Mouse (Mus musculus) spleen, embryonic (tissue): ENCODE results near the gene Rab1b.

ENCODE experiments used
- CTCF ChIA-PET: fragments of 350-600 bp; sonication (Branson Sonifier 250); formaldehyde crosslinking; loops from one replicate; lab custom pipeline; 2022; lab: Charles Lee

The Rab1b gene

DNA sequence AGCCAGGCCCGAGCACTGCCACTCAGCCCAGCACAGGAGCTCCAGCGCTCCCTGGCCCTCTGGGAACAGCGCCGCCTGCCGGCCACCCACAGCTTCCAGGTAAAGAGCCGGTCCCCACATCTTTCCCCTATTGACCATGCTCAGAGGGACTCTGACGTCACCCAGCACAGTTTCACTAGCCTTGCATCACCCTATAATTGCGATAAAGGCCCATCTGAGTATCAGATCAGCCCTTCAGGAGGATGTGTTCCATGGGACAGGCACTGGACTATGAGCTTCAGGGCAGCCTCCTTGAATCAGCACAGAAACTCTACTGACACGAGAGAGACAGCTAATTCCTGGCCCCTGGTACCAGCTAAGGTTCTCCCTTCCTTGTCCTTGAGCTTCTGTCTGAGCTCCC is 53.0 kb downstream of the Rab1b start:
- CTCF ChIA-PET, result interaction anchor here (1.0 to 1.1 kb wide), 2 partner anchors 13 to 46 kb away, joined by 3 to 4 read pairs; partner anchors contain the start of gene Brms1

DNA sequence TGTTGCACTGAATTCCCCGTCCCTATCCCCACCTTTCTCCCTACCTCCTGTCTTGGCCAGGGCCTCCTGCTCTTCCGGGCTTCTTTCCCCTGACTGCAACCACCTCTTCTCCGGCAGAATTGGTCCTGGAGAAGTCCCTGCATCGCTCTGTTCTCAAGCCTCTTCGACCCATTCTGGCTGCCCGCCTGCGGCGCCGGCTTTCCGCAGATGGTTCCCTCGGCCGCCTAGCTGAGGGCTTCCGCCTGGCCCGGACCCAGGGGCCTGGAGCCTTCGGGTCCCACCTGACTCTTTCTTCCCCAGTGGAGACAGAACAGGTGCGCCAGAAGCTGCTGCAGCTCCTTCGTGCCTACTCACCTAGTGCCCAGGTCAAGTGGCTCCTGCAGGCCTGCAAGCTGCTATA is 54.0 kb downstream of the Rab1b start:
- CTCF ChIA-PET, result no interaction called here

DNA sequence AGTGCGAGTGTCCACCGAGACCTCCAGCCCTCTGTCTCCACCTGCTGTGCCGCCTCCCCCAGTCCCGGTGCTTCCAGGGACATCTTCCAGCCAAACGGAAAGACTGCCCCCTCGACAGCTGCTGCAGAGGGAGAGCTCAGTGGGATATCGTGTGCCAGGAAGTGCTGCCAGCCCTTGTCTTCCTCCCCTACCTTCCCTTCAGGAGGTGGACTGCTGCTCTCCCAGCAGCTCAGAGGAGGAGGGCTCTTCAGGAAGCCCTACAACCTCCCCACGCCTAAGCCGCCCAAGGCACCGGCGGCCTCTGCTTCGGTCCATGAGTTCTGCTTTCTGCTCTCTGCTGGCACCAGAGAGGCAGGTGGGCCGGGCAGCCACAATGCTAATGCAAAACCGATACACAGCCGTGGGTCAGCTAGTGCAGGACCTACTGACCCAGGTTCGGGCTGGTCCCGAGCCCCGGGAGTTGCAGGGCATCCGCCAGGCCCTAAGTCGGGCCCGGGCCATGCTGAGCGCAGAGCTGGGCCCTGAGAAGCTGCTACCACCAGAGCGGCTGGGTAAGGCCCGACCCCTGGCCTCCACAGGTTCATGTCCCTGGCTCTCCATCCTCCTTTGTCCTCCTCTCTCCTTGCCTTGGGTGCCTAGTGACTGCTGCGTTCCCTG is 54.6 kb downstream of the Rab1b start:
- CTCF ChIA-PET, result no interaction called here

DNA sequence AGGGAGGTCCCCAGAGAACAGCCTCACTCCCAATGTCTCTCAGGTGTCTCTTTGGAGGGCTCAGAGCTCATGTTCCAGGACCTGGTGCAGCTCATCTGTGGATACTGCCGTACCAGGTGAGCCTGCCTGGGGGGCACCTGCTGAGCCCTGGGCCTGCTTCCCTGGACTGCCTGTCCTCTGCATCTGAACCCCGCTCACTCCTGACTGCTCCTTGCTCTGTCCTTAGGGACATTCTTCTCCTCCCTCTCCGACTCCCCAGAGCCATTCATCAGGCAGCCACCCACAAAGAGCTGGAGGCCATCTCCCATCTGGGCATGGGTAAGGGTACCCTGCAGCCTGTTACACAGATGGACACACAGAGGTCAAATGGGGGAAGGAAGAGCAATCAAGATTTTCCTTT is 55.4 kb downstream of the Rab1b start:
- CTCF ChIA-PET, result interaction anchor here (0.6 kb wide), 1 partner anchor 550 kb away, joined by 3 read pairs; the partner anchor contains the start of gene Rnaseh2c

DNA sequence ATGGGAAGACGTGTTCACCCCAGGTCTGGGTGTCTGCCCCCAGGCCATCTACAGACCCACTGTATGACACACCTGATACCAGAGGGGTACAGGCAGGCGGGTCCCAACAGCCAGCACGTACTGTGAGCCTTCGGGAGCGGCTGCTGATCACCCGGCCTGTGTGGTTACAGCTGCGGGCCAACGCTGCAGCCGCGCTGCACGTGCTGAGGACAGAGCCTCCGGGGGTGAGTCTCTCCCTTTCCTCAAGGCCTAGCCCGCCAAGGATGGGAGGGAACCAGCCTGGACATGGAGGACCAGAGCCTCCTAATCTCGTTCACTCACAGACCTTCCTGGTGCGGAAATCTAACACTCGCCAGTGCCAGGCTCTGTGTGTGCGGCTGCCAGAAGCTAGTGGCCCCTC is 55.8 kb downstream of the Rab1b start:
- CTCF ChIA-PET, result interaction anchor here (0.6 kb wide), 1 partner anchor 551 kb away, joined by 3 read pairs; the partner anchor contains the start of gene Rnaseh2c

DNA sequence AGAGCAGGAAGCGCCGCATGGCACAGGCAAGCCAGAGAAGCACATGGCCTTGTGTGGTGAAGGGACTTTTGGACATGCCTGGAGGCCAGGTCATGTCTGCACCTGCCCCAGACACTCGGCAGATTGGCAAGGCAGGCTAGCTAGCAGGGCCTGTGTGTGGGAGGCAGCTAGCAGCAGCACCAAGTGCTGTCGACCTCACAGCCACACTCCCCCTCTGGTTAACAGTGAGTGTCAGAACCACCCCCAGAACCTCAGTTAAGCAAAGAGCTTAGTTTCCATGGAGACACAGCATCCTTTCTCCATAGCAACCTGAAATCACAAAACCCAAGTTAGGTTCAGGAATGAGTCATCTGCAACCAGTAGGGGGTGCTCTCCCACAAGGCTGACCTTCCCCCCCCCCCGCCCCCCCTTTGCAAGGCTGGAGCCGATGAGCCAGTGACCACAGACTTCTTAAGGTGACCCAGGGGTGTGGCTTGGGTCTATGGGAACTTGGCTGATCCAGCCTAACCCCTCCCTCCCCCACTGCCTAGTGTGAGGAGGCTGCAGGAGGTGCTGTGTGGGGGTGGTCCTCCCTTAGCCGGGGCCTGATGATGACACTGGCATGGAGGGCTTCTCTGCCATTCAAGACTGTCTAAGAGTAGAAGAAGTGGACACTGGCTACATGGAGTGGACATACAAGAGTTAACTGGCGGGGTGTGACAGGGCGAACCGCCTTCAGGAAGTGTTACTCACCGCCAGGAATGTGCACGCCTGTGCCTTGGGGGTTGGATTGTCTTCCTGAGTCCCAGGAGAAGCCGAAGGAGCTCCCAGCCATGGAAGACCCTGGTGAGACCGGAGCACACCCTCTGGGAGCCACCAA is 56.6 kb downstream of the Rab1b start, which contains the start of gene Rin1:
Gene Rin1 (plus strand): TSS at position 435 of the 859 bp plus-strand sequence.
- CTCF ChIA-PET, result interaction anchor here (0.5 to 0.7 kb wide), 2 partner anchors 18 to 863 kb away, joined by 3 read pairs; partner anchors contain the start of gene Cd248

DNA sequence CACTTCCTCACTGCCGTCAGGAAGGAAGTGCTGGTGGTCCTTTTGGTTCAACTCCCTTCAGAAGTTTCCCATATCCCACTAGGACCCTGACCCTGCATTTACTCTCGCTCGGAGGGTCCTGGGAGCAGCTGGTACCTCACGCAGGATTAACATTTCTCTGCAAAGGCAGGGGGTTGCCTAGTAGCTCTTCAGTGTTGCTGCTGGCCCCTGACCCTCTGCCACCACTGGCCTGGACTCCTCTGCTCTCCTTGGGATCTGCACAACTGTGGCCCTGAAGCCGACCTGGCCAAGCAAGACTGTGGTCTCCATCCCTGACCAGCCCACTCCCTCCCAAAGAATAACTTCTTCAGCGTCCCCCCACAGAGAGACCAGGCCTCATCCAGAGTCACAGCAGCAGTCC is 57.5 kb downstream of the Rab1b start:
- CTCF ChIA-PET, result interaction anchor here (0.5 kb wide), 1 partner anchor 862 kb away, joined by 3 read pairs; no protein-coding TSS in a partner anchor
